Mouse (Mus musculus) limb, embryonic 13.5 days (tissue): Measurements from ENCODE around the gene Pi4kb. TPM values are rescaled to one million over a fixed set of nuclear protein-coding genes. Genes with fewer than 3 reads are reported as not detected.
"Not testable (repeated sequence)": the region's sequence is repeated elsewhere in the genome, so short reads cannot be mapped to it uniquely, and the experiment has no call there.

Source experiments
- ATAC-seq: fragments of 200-750 bp; cut with Nextera tagmentation; 2 replicates; pipeline ENCODE4 v1.8.0; 2017; ENCODE audit warnings: low read depth, moderate number of reproducible peaks, moderate TSS enrichment; ENCODE audit not compliant: low FRiP score
- H3K27ac ChIP-seq: fragments of 300-500 bp; sonication (generic); 2 replicates; pipeline ENCODE4 v1.5.1; 2015; ENCODE audit warnings: inconsistent platforms, mild to moderate bottlenecking, moderate library complexity
- H3K27me3 ChIP-seq: fragments of 300-500 bp; sonication (generic); 2 replicates; pipeline ENCODE4 v1.6.1; 2015; ENCODE audit warnings: mild to moderate bottlenecking, inconsistent platforms
- H3K36me3 ChIP-seq: fragments of 300-500 bp; sonication (generic); 2 replicates; pipeline ENCODE4 v1.6.1; 2015; ENCODE audit warnings: inconsistent platforms, mild to moderate bottlenecking, moderate library complexity
- H3K4me1 ChIP-seq: fragments of 300-500 bp; sonication (generic); 2 replicates; pipeline ENCODE4 v1.6.1; 2015; ENCODE audit warnings: inconsistent platforms
- H3K4me2 ChIP-seq: fragments of 300-500 bp; sonication (generic); replicated peaks from 2 replicates; pipeline ENCODE4 v1.6.1; 2015; ENCODE audit warnings: inconsistent platforms, mild to moderate bottlenecking, moderate library complexity
- H3K4me3 ChIP-seq: fragments of 300-500 bp; sonication (generic); 2 replicates; pipeline ENCODE4 v1.5.1; 2015; ENCODE audit warnings: moderate library complexity, mild to moderate bottlenecking, inconsistent platforms
- H3K9ac ChIP-seq: fragments of 300-500 bp; sonication (generic); 2 replicates; pipeline ENCODE4 v1.6.1; 2015; ENCODE audit warnings: mild to moderate bottlenecking, inconsistent platforms
- H3K9me3 ChIP-seq: fragments of 300-500 bp; sonication (generic); 2 replicates; pipeline ENCODE4 v1.6.1; 2016; ENCODE audit warnings: inconsistent platforms
- WGBS: fragments of 180-500 bp; shearing (Covaris S2); methylation state at CpG from one replicate; pipeline ENCODE4 v1.1.7; 2015; 5-methylcytosine and 5-hydroxymethylcytosine counted together
- polyA plus RNA-seq: library from polyadenylated mRNA; unstranded; fragments of >200 nt; fragmentation: Nextera tagmentation; extraction: Ambion mirVana; gene quantifications from 2 replicates; pipeline ENCODE4 v1.2.1, GENCODE M21; 2015

Gene Pi4kb
- polyA plus RNA-seq, 1 experiment from 2014 or later: 34.3 TPM

DNA sequence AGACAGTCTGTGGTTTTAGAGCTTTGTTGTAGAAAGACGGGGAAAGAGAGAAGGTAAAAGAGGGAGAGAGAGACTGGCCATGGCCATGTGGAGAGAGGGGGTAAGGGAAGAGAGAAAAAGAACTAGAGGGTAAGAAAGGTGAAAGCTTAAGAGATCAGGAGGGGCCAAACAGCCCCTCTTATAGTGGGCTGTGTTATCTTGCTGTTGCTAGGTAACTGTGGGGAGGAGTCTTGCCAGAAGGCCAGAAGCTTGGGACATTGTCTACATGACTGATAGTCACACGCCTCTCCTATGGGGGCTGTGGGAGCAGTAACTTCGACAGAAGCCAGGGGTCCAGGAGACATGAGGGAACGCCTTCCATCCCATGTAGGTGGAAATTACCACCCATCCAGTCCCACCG lies 50.7 kb downstream of the Pi4kb start:
- H3K4me2 ChIP-seq: no peak overlapping the region
- 53% methylated on average over 5 of the region's 5 CpGs for WGBS
- peak overlapping the region; percentile 13; the same call in 1 of the 2 replicates for H3K9ac ChIP-seq
- no peaks in the 10 kb centered on the region for H3K27me3 ChIP-seq
- no peak for ATAC-seq
- H3K27ac ChIP-seq: no peak overlapping the region
- H3K4me3 ChIP-seq: no peak overlapping the region
- peaks cover 7% of the 10 kb centered on the region for H3K36me3 ChIP-seq
- H3K9me3 ChIP-seq: no peaks in the 10 kb centered on the region
- H3K4me1 ChIP-seq: peaks cover 15% of the 10 kb centered on the region

GRCm38 (mm10) chr3:95027057-95027645 lies 52.6 kb downstream of the Pi4kb start:
- Histone ChIP-seq H3K4me1 (peaks cover 15% of the 10 kb centered on the region), H3K9ac (no peak overlapping the region), H3K4me3 (no peak overlapping the region), H3K36me3 (peaks cover 26% of the 10 kb centered on the region), H3K27me3 (no peaks in the 10 kb centered on the region), H3K27ac (0 out of 2 replicates have a peak overlapping the region, but pooled peaks have one; percentile 39), H3K4me2 (no peak overlapping the region), H3K9me3 (no peaks in the 10 kb centered on the region)
- ATAC-seq: no peak
- 29% methylated on average over 5 of the region's 5 CpGs for WGBS

DNA sequence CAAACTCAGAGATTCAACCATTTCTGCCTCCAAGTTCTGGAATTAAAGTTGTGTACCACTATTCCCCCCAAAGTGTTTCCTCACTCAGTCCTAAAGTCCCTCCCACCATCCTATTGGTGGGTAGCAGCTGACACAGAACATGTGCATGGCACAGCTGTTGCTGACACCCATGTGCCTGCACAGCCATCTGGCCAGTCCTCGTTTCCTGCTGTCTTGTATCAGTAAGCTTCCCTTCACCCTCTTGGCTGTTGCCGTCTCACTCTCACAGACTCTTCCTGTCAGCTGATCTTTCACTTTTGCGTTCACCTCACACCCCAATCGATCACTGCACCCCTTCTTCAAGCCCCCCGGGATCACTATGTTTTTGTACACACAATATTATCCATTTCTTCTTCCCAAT lies 53.2 kb downstream of the Pi4kb start:
- Histone ChIP-seq H3K4me2 (no peak overlapping the region), H3K9me3 (no peaks in the 10 kb centered on the region), H3K27ac (peak overlapping the region; percentile 39; the same call in 1 of the 2 replicates), H3K4me3 (no peak overlapping the region), H3K4me1 (peaks cover 15% of the 10 kb centered on the region), H3K27me3 (no peaks in the 10 kb centered on the region), H3K9ac (0 out of 2 replicates have a peak overlapping the region, but pooled peaks have one; percentile 15), H3K36me3 (peaks cover 31% of the 10 kb centered on the region)
- ATAC-seq: peak; percentile 55; the same call in 1 of the 2 replicates
- WGBS: 51% methylated on average over 5 of the region's 5 CpGs

DNA sequence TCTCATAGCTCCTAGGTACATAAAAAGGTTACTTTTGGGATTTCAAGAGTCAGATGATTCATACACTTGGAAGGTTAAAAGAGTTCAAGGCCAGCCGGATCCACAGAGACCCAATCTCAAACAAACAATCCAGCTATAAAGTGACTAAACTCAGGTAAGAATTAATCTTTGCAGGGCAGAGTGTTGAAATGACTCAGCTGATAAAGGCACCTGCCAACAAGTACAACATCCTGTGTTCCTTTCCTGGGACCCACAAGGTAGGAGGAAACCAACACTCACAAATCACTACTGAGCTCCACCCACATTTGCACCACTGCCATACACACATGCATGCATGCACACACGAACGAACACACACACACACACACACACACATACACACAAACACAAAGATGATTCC lies 54.1 kb downstream of the Pi4kb start:
- H3K9me3 ChIP-seq: no peaks in the 10 kb centered on the region
- H3K4me3 ChIP-seq: no peak overlapping the region
- H3K27me3 ChIP-seq: no peaks in the 10 kb centered on the region
- H3K27ac ChIP-seq: no peak overlapping the region
- no peak overlapping the region for H3K4me2 ChIP-seq
- no peak for ATAC-seq
- peaks cover 40% of the 10 kb centered on the region for H3K36me3 ChIP-seq
- WGBS: 94% methylated on average over 3 of the region's 3 CpGs
- no peak overlapping the region for H3K9ac ChIP-seq
- H3K4me1 ChIP-seq: peaks cover 15% of the 10 kb centered on the region

DNA sequence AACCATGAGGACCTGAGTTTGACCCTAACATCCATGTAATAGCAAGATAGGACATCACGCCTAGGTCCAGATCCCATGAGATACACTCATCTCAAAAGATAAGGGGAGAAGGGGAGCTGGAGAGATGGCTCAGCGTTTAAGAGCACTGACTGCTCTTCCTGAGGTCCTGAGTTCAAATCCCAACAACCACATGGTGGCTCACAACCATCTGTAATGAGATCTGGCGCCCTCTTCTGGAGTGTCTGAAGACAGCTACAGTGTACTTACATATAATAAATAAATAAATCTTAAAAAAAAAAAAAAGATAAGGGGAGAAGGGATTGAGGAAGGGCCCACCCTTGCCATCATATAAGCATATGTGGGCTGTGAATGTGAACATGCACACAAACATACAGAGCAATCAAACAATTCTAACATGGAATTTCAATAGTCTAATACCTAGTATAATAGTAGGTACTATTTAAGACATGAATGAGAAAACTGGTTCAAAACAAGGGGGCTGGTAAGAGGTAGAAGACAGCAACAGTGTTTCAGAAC lies 54.8 kb downstream of the Pi4kb start:
- H3K36me3 ChIP-seq: peaks cover 48% of the 10 kb centered on the region

GRCm38 (mm10) chr3:95029953-95030352 lies 55.4 kb downstream of the Pi4kb start:
- H3K4me1 ChIP-seq: peaks cover 15% of the 10 kb centered on the region
- H3K4me2 ChIP-seq: no peak overlapping the region
- H3K36me3 ChIP-seq: peaks cover 53% of the 10 kb centered on the region
- H3K9me3 ChIP-seq: no peaks in the 10 kb centered on the region
- no peaks in the 10 kb centered on the region for H3K27me3 ChIP-seq
- H3K9ac ChIP-seq: no peak overlapping the region
- ATAC-seq: no peak
- no peak overlapping the region for H3K4me3 ChIP-seq
- WGBS: 59% methylated on average over 3 of the region's 3 CpGs
- H3K27ac ChIP-seq: no peak overlapping the region

More for the DNA sequence above, 54.8 kb downstream of the Pi4kb start:
- peaks cover 15% of the 10 kb centered on the region for H3K4me1 ChIP-seq
- H3K9ac ChIP-seq, ATAC-seq, H3K27me3 ChIP-seq, H3K4me3 ChIP-seq, H3K9me3 ChIP-seq, H3K4me2 ChIP-seq, H3K27ac ChIP-seq: not testable (repeated sequence)
- WGBS: 83% methylated on average over 3 of the region's 3 CpGs

- Histone ChIP-seq H3K4me3 (peak overlapping the region; percentile 88), H3K9me3 (no peaks in the 10 kb centered on the region), H3K4me2 (peak overlapping the region; percentile 68), H3K27ac (no peak overlapping the region), H3K27me3 (no peaks in the 10 kb centered on the region), H3K4me1 (peaks cover 13% of the 10 kb centered on the region), H3K36me3 (peaks cover 25% of the 10 kb centered on the region), H3K9ac (peak overlapping the region; percentile 89)
- no peak for ATAC-seq
- WGBS: 13% methylated on average over 3 of the region's 3 CpGs
These were observed 67.1 kb downstream of the Pi4kb start for GRCm38 (mm10) chr3:95041625-95042024.

DNA sequence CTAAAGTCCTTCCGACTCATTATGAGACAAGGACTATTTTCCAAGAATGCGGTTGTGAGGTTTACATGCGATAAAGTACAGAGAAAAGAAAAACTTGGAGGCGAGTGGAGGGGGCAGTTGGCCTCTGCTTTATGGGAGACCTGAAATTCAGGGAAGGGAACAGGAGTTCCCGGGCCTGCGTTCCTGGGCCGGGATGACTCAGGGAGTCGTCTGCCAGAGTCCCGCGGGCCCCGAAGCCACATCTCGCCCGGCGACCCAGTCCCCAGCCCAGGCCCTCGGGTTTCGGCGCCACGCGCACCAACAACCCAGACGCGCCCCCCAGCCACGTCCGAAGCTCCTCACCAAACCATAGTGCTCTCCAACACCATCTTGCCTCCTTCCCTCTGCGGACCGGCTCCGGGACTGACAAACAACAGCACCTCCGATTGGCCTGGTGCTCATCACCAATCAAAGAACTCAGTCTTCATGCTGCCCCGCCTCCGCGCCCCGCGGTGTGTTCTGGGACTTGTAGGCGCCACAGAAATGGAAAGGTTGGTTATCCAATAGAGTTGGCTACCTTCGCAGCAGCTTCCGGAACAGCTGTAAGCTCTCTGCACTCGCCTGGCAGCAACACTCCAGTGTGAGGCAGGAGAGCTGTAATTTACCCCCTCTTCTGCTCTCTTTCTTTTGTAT lies 67.8 kb downstream of the Pi4kb start, which contains the start of gene Psmd4:
Psmd4 (minus strand) TSS at position 449 of the 672 bp plus-strand sequence.
- peaks cover 20% of the 10 kb centered on the region for H3K36me3 ChIP-seq
- peak; percentile 99 for ATAC-seq
- H3K27me3 ChIP-seq: no peaks in the 10 kb centered on the region
- H3K4me3 ChIP-seq: peak within 1 kb of the TSS; percentile 88
- under 1% methylated on average over 34 of the region's 36 CpGs for WGBS
- H3K4me2 ChIP-seq: peak within 1 kb of the TSS; percentile 68
- peak within 1 kb of the TSS; percentile 58; the same call in 1 of the 2 replicates for H3K27ac ChIP-seq
- H3K9ac ChIP-seq: peak within 1 kb of the TSS; percentile 89
- no peaks in the 10 kb centered on the region for H3K9me3 ChIP-seq
- H3K4me1 ChIP-seq: peaks cover 13% of the 10 kb centered on the region

DNA sequence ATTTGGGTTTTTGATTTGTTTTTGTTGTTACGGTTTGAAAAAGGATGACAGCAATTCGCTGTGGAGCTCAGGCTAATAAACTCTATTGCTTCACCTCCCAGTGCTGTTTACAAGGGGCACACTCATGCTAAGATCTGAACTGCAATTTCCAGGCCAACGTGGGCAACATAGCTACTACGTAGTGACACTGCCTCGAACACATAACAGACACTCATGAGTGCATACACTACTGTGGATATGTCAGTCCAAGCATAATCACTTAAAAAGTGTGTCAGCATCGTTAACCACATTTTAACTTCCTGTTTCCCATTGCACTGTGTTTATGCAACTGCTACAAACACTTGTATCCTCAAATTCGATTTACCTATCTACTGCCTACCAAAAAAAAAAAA lies 68.3 kb downstream of the Pi4kb start:
- Histone ChIP-seq H3K9ac (peak overlapping the region; percentile 50), H3K4me2 (peak overlapping the region; percentile 68), H3K9me3 (no peaks in the 10 kb centered on the region), H3K36me3 (peaks cover 17% of the 10 kb centered on the region), H3K4me1 (peaks cover 13% of the 10 kb centered on the region), H3K27me3 (no peaks in the 10 kb centered on the region), H3K27ac (peak overlapping the region; percentile 58; the same call in 1 of the 2 replicates), H3K4me3 (peak overlapping the region; percentile 88)
- 28% methylated on average over 7 of the region's 7 CpGs for WGBS
- ATAC-seq: peak; percentile 55

- 51% methylated on average over 6 of the region's 6 CpGs for WGBS
These were observed 68.7 kb downstream of the Pi4kb start for GRCm38 (mm10) chr3:95043251-95043650.

DNA sequence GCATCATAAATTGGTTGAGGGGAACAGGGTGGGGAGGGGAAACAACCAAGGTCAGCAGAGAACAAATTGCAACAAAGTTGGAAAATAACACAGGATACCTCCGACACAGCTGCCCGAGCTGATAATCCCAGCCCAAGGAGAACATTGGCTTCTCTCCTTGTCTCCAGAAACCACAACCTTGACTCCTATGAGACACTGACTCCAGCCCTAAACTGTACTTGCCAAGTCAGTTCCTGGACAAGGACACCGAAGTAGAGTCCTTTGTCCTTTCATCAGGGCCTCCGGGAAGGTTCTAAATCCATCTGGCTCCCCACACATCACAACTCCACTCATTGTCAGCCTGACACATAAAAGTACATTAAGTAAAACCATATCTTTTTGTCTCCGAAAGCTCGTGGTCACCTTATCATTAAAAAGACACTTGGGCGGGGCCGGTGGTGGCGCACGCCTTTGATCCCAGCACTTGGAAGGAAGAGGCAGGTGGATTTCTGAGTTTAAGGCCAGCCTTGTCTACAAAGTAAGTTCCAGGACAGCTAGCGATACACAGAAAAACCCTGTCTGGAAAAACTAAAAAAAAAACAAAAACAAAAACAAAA lies 72.0 kb downstream of the Pi4kb start:
- Histone ChIP-seq H3K36me3 (no peaks in the 10 kb centered on the region), H3K9me3 (no peaks in the 10 kb centered on the region), H3K4me3 (no peak overlapping the region), H3K9ac (no peak overlapping the region), H3K4me2 (no peak overlapping the region), H3K27me3 (no peaks in the 10 kb centered on the region), H3K4me1 (peaks cover 5% of the 10 kb centered on the region), H3K27ac (no peak overlapping the region)
- no peak for ATAC-seq
- WGBS: 89% methylated on average over 11 of the region's 11 CpGs

More at GRCm38 (mm10) chr3:95043251-95043650, 68.7 kb downstream of the Pi4kb start:
- peaks cover 13% of the 10 kb centered on the region for H3K4me1 ChIP-seq
- H3K27ac ChIP-seq: no peak overlapping the region
- no peak overlapping the region for H3K9ac ChIP-seq
- ATAC-seq: no peak
- peaks cover 13% of the 10 kb centered on the region for H3K36me3 ChIP-seq
- H3K9me3 ChIP-seq: no peaks in the 10 kb centered on the region
- H3K27me3 ChIP-seq: no peaks in the 10 kb centered on the region
- H3K4me2 ChIP-seq: no peak overlapping the region
- no peak overlapping the region for H3K4me3 ChIP-seq

GRCm38 (mm10) chr3:95047914-95048313 lies 73.4 kb downstream of the Pi4kb start:
- WGBS: 56% methylated on average over 3 of the region's 3 CpGs
- Histone ChIP-seq H3K9ac (no peak overlapping the region; the same call in 1 of the 2 replicates), H3K36me3 (no peaks in the 10 kb centered on the region), H3K4me1 (peaks cover under 1% of the 10 kb centered on the region; the same call in 1 of the 2 replicates), H3K27me3 (no peaks in the 10 kb centered on the region), H3K4me2 (no peak overlapping the region), H3K27ac (no peak overlapping the region), H3K4me3 (no peak overlapping the region), H3K9me3 (no peaks in the 10 kb centered on the region)
- no peak for ATAC-seq
